Mouse (Mus musculus) ES-CJ7 (cell line): ENCODE results near the gene Dlg5.
A peak's percentile ranks its signal among the peaks of the same experiment; 100 is the strongest.

Experiments used
- DNase-seq: peaks from one replicate; pipeline ENCODE4 v3.0.0; 2011; ENCODE audit warnings: low read depth, low spot score

Gene Dlg5

GRCm38 (mm10) chr14:24245177-24246081 is at the start of gene Dlg5:
TSS of gene Dlg5 (minus strand) at chr14:24245920.
- DNase-seq = peak; percentile 22

- no peak for DNase-seq
Measured at GRCm38 (mm10) chr14:24293631-24294030, 47.9 kb upstream of the Dlg5 start.

GRCm38 (mm10) chr14:24292914-24293313 is 47.2 kb upstream of the Dlg5 start, which contains the start of gene E330034G19Rik:
TSS of gene E330034G19Rik (plus strand) at chr14:24293214.
- no peak for DNase-seq

GRCm38 (mm10) chr14:24290726-24291125 is 45.0 kb upstream of the Dlg5 start:
- no peak for DNase-seq

- DNase-seq = no peak
Measured at GRCm38 (mm10) chr14:24286136-24286535, 40.4 kb upstream of the Dlg5 start.

- no peak for DNase-seq
Measured at GRCm38 (mm10) chr14:24282276-24282675, 36.6 kb upstream of the Dlg5 start.

GRCm38 (mm10) chr14:24281278-24281677 is 35.6 kb upstream of the Dlg5 start:
- DNase-seq = peak; percentile 19

- DNase-seq = peak; percentile 28
Measured at GRCm38 (mm10) chr14:24275534-24275933, 29.8 kb upstream of the Dlg5 start.

GRCm38 (mm10) chr14:24273575-24273974 is 27.9 kb upstream of the Dlg5 start:
- peak; percentile 59 for DNase-seq

GRCm38 (mm10) chr14:24269571-24269970 is 23.9 kb upstream of the Dlg5 start:
- DNase-seq = no peak

GRCm38 (mm10) chr14:24262915-24263314 is 17.2 kb upstream of the Dlg5 start:
- DNase-seq = no peak

GRCm38 (mm10) chr14:24262382-24262781 is 16.7 kb upstream of the Dlg5 start:
- DNase-seq = no peak

- no peak for DNase-seq
Measured at GRCm38 (mm10) chr14:24260391-24260790, 14.7 kb upstream of the Dlg5 start.

GRCm38 (mm10) chr14:24255956-24256355 is 10.2 kb upstream of the Dlg5 start:
- DNase-seq = no peak

- DNase-seq = peak; percentile 93
Measured at GRCm38 (mm10) chr14:24253611-24254202, 8.0 kb upstream of the Dlg5 start.

- no peak for DNase-seq
Measured at GRCm38 (mm10) chr14:24251326-24251725, 5.6 kb upstream of the Dlg5 start.

GRCm38 (mm10) chr14:24249926-24250325 is 4.2 kb upstream of the Dlg5 start:
- DNase-seq = no peak

GRCm38 (mm10) chr14:24244330-24245176 is 1.2 kb downstream of the Dlg5 start:
- peak; percentile 49 for DNase-seq

GRCm38 (mm10) chr14:24242016-24242415 is 3.7 kb downstream of the Dlg5 start:
- DNase-seq = no peak

- no peak for DNase-seq
Measured at GRCm38 (mm10) chr14:24240831-24241230, 4.9 kb downstream of the Dlg5 start.

GRCm38 (mm10) chr14:24239651-24240050 is 6.1 kb downstream of the Dlg5 start:
- peak; percentile 33 for DNase-seq

GRCm38 (mm10) chr14:24235954-24236353 is 9.8 kb downstream of the Dlg5 start:
- no peak for DNase-seq
